Mouse (Mus musculus) large intestine, adult 2 months (tissue): ENCODE data around the gene Snu13. TPM values are rescaled to one million over a fixed set of nuclear protein-coding genes. Genes with fewer than 3 reads are reported as not detected.
A peak's percentile ranks its signal among the peaks of the same experiment; 100 is the strongest.

Experiments
- DNase-seq: peaks from one replicate; pipeline ENCODE4 v3.0.0-alpha.2; 2012; ENCODE audit warnings: low read depth, low spot score
- WGBS: fragments of 180-500 bp; shearing (Covaris S2); methylation state at CpG from one replicate; pipeline ENCODE4 v1.1.7; 2018; 5-methylcytosine and 5-hydroxymethylcytosine counted together
- polyA plus RNA-seq: library from polyadenylated mRNA; depleted of rRNA; stranded (reverse); fragments of >200 nt; gene quantifications from 2 replicates; pipeline ENCODE4 v1.2.3, GENCODE M21; 2012; rRNA removed

Snu13 gene
- polyA plus RNA-seq: 57.3 and 58.4 TPM in 2 replicates

GRCm38 (mm10) chr15:82047080-82047883 lies at the start of gene Snu13:
Snu13 (minus strand) TSS chr15:82047598.
- DNase-seq: peak; percentile 42
- WGBS: under 1% methylated on average over 74 of the region's 74 CpGs

GRCm38 (mm10) chr15:82091061-82091460 lies 43.7 kb upstream of the Snu13 start:
- no peak for DNase-seq
- 72% methylated on average over 7 of the region's 7 CpGs for WGBS

GRCm38 (mm10) chr15:82087266-82087665 lies 39.9 kb upstream of the Snu13 start:
- DNase-seq: no peak
- 11% methylated on average over 10 of the region's 10 CpGs for WGBS

- DNase-seq: no peak
- 46% methylated on average over 12 of the region's 12 CpGs for WGBS
Observed at GRCm38 (mm10) chr15:82086131-82086530, 38.7 kb upstream of the Snu13 start.

DNA sequence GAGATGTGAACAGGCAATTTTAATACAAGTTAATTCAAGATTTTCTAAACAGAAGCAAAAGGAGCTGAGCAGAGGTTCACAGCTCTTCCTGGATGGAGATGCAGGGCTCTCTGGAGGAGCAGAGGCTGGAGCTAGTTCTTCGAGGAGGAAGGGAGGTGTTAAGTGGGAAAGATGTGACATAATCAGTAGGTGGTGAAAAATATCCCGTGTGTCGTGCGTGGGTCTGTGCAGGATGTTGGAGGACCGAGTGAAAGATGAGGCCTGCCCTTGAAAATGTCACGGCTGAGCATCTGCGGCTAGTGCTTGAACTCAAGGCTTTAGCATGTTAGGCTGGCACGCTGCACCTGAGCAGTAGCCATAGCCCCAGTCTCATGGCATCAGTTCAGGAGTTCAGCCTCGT lies 38.2 kb upstream of the Snu13 start:
- DNase-seq: no peak
- WGBS: 80% methylated on average over 9 of the region's 9 CpGs

GRCm38 (mm10) chr15:82081161-82081560 lies 33.8 kb upstream of the Snu13 start:
- 23% methylated on average over 7 of the region's 7 CpGs for WGBS
- DNase-seq: no peak

DNA sequence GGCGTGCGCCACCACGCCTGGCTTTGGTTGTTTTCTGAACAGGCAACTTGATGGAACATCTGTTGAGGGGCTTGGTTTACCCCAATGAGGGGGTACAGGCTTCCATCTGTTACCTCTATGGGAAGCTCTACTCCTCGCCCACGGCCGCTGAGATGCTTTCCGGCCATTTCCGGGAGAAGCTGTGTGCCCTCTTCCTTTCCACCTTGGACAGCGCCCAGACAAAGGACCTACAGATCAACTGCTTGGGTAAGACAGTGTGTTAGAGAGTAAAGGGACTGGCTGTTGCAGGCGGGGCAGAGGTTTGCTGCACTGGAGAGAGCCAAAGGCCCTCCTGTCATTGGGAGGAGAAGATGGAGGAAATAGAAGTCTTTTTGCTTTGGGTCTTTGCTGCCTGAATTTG lies 32.5 kb upstream of the Snu13 start:
- 43% methylated on average over 10 of the region's 10 CpGs for WGBS

GRCm38 (mm10) chr15:82073490-82073889 lies 26.1 kb upstream of the Snu13 start:
- 63% methylated on average over 7 of the region's 7 CpGs for WGBS
- no peak for DNase-seq

More for the DNA sequence above, 32.5 kb upstream of the Snu13 start:
- no peak for DNase-seq

DNA sequence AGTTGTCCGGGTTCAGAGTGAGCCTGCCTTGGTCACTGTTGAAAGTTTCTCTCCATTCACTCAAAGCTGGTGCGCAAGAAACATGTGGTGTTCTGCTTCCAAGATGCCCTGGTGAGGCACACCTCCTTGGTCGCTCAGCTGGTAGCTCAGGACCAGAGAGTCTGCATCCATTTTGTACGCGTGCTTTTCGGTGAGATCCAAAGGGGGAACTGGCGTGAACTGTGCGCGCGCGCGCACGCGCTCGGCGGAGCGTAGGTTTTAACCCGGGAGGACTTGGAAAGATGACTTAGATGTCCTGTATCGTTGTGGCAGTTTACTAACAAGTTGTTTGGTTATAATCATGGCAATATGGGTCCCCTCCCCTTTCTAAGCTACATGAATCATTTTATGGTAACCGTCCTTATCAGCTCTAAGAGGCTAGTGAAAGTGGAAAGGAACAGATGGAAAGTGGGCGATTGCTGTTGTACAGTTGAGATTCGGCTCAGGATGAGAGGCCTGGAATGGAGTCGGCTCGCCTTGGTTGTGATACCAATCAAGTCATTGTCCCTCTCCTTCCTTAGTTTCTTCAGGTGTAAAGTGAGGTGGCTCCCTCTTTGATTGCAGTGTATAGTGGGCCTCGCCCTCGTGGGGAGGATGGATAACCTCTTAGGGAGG lies 24.5 kb upstream of the Snu13 start:
- no peak for DNase-seq
- 84% methylated on average over 26 of the region's 26 CpGs for WGBS

- WGBS: 26% methylated on average over 40 of the region's 40 CpGs
- no peak for DNase-seq
Observed at GRCm38 (mm10) chr15:82069898-82070297, 22.5 kb upstream of the Snu13 start, which contains the start of gene Mei1. Mei1 (plus strand) TSS chr15:82069996.

GRCm38 (mm10) chr15:82065511-82065910 lies 18.1 kb upstream of the Snu13 start:
- peak; percentile 56 for DNase-seq
- WGBS: 10% methylated on average over 7 of the region's 7 CpGs

GRCm38 (mm10) chr15:82063909-82064308 lies 16.5 kb upstream of the Snu13 start:
- DNase-seq: no peak
- WGBS: 37% methylated on average over 14 of the region's 14 CpGs

DNA sequence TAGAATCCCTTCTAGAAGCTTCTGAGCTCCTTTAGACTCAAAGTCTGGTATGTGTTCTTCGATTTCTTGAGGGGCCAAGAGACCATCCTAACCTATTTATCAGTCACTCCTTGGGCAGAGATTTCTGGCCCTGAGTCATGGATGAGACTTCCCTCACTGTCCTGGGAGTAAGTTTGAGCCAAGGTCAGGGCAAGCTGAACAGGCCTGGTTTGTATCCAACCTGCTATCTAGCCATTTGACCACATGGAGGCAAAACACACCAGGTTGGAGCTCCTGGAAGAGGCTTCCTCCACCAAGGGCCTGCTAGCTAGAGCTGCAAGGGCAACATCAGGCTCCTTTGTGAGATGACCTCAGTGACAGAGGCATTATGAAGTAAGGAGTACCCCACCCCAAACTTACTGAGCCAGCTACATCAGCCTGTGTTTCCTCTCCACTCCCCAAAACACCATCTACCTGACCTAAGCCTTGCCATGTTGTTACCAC lies 11.4 kb upstream of the Snu13 start, which contains the start of gene 4930407I10Rik:
Gene 4930407I10Rik (plus strand): TSS at position 433 of the 483 bp plus-strand sequence.
- 74% methylated on average over 1 of the region's 1 CpGs for WGBS
- no peak for DNase-seq

DNA sequence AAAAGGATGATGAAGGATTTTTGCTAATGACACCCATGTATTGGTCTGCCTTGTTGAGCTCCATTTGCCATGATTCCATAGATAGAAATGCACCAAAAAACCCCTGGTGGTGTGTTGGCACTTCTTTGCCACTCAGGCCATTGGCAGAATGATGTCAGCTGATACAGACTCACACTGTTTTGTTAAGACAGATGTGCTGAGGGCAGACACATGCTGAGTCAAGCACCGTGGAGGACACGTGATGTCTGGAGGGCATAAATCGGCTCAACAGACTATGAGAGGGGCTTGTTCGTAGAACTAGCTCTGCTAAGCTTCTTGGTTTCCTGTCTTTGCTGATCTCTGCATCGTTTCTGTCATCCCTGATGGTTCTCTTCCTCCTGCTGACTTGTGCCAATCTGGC lies 5.1 kb upstream of the Snu13 start:
- DNase-seq: no peak

DNA sequence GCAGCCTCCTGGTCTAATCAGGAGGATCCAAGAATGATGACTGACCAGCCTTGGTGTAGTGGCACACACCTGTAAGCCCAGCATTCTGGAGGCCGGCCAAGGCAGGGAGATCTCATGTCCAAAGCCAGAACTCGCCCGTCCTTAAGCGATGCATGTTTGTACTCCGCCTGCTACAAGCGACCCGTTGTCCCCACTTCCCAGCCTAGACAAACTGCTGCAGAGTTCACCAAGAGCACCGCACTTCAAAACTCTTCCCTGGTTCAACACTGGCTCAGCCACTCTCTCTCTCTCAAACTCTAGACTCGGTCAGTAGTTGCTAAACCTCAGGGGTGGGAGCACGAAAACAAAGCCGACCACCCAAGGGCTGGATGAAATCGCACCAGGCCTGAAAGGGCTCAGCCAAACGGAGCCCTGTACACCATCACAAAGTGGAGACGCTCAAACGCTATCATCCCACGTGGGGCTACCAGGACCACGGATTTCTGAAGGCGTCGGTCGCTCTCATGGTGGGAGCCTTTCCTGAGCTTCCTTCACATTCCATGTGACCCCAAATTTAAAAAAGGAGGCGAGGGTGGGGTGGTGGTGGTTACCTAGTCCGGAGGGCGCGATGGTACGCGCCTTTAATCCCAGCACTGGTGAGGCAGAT lies 1.0 kb downstream of the Snu13 start:
- DNase-seq: no peak
- 2% methylated on average over 26 of the region's 26 CpGs for WGBS

More for the DNA sequence above, 5.1 kb upstream of the Snu13 start:
- 64% methylated on average over 5 of the region's 5 CpGs for WGBS

DNA sequence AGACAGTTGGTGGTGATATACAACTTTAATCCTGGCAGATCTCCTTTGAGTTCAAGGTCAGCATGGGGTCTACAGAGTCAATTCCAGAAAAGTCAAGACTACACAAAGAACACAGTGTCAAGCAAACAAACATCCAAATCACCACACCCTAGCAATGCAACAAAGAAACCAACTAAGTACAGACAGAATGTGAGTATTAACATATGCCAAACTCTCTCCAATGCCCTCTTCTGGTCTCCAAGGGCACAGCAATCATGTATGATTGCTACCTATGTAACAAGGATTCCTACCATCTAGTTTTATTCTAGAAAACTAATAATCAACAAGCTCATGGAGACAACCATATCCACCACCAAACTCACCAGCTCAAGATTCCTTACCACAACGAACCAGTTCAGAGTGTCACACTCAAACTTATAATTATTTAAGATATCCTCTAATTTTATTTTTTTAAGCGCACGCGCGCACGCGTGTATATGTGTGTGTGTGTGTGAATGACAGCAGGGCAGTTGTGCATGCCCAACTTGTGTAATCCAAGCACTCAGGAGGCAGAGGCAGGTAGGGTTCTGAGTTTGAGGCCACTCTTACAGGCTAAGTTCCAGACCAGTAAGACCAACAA lies 3.1 kb downstream of the Snu13 start:
- DNase-seq: no peak
- 93% methylated on average over 7 of the region's 7 CpGs for WGBS

GRCm38 (mm10) chr15:82040650-82041049 lies 6.7 kb downstream of the Snu13 start:
- DNase-seq: no peak

DNA sequence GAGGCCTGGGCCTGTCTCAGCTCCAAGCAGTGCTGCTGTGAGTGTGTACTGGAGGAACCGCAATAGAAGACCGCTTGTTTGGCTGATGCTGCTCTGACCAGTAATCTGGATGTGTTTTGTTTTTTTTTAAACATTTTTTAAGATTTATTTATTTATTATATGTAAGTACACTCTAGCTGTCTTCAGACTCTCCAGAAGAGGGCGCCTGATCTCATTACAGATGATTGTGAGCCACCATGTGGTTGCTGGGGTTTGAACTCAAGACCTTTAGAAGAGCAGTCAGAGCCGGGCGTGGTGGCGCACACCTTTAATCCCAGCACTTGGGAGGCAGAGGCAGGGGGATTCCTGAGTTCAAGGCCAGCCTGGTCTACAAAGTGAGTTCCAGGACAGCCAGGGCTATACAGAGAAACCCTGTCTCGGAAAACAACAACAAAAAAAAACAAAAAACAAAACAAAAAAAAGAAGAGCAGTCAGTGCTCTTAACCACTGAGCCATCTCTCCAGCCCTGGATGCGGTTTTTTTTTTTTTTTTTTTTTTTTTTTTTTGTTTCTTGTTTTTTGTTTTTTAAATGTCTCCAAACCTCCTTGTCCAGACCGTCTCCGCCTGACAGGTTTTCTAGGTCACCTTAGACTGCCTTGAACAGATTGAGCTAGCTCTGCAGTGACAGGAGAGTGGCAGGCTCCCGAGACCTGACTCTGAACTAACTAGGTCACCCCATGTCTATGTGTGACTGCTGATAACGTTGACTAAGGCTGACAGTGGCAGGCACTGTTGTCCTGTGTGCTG lies 11.3 kb downstream of the Snu13 start:
- WGBS: 81% methylated on average over 12 of the region's 12 CpGs
- no peak for DNase-seq

More at GRCm38 (mm10) chr15:82040650-82041049, 6.7 kb downstream of the Snu13 start:
- 95% methylated on average over 1 of the region's 1 CpGs for WGBS

- 90% methylated on average over 4 of the region's 4 CpGs for WGBS
- no peak for DNase-seq
Observed at GRCm38 (mm10) chr15:82033762-82034161, 13.6 kb downstream of the Snu13 start, which contains the start of gene Desi1. Desi1 (minus strand) TSS chr15:82033862.
